Mouse (Mus musculus) embryonic fibroblast, embryonic 13.5 days (primary cell): ENCODE measurements at regions not wholly inside any gene's neighbourhood (a gene's known extent, or its start where the extent isn't known, plus 50 kb on each side); places are given as distances from the start of the nearest gene placed in this dataset.
"Not testable (repeated sequence)": the region's sequence is repeated elsewhere in the genome, so short reads cannot be mapped to it uniquely, and the experiment has no call there.

Source experiments
- H3K27ac ChIP-seq: 2 replicates; pipeline ENCODE4 v1.5.1; 2012; ENCODE audit warnings: low read length, control low read depth, inconsistent platforms; ENCODE audit not compliant: insufficient read depth
- H3K4me1 ChIP-seq: 2 replicates; pipeline ENCODE4 v1.6.1; 2011; ENCODE audit warnings: low read length; ENCODE audit not compliant: control insufficient read depth, insufficient read depth
- H3K4me3 ChIP-seq: 2 replicates; pipeline ENCODE4 v1.5.1; 2011; ENCODE audit warnings: mild to moderate bottlenecking, control low read depth, low read length; ENCODE audit not compliant: insufficient read depth
- CTCF ChIP-seq: IDR thresholded peaks from 2 replicates; pipeline ENCODE4 v1.5.1; 2011; ENCODE audit warnings: mild to moderate bottlenecking, control low read depth, low read length, moderate library complexity, borderline replicate concordance; ENCODE audit not compliant: insufficient read depth
- POLR2A ChIP-seq: IDR thresholded peaks from 2 replicates; pipeline ENCODE4 v1.6.1; 2011; ENCODE audit warnings: low read depth, mild to moderate bottlenecking, control low read depth, low read length, moderate library complexity

- H3K27ac ChIP-seq, result no peak overlapping the region
- H3K4me1 ChIP-seq, result no peaks in the 10 kb centered on the region
- H3K4me3 ChIP-seq, result no peak overlapping the region
- TF ChIP-seq POLR2A, result no peak
- no peak for TF ChIP-seq CTCF
These were observed 210.7 kb upstream of the Ngly1 start for GRCm38 (mm10) chr14:16038336-16038735.

GRCm38 (mm10) chr14:16044466-16044865 lies 204.6 kb upstream of the Ngly1 start:
- TF ChIP-seq POLR2A (no peak), CTCF (no peak)
- Histone ChIP-seq H3K27ac (no peak overlapping the region), H3K4me1 (no peaks in the 10 kb centered on the region), H3K4me3 (no peak overlapping the region)

- not testable (repeated sequence) for H3K4me3 ChIP-seq, H3K27ac ChIP-seq, H3K4me1 ChIP-seq
These were observed 176.5 kb upstream of the Ngly1 start for GRCm38 (mm10) chr14:16072534-16072933.

GRCm38 (mm10) chr14:16074089-16074488 lies 175.0 kb upstream of the Ngly1 start:
- H3K27ac ChIP-seq, result no peak overlapping the region
- H3K4me3 ChIP-seq, result no peak overlapping the region
- TF ChIP-seq CTCF, result no peak
- TF ChIP-seq POLR2A, result no peak

GRCm38 (mm10) chr14:16079096-16079495 lies 170.0 kb upstream of the Ngly1 start:
- H3K4me1 ChIP-seq, result no peaks in the 10 kb centered on the region
- H3K4me3 ChIP-seq, result no peak overlapping the region
- TF ChIP-seq CTCF (no peak), POLR2A (no peak)
- H3K27ac ChIP-seq, result no peak overlapping the region

More at GRCm38 (mm10) chr14:16074089-16074488, 175.0 kb upstream of the Ngly1 start:
- no peaks in the 10 kb centered on the region for H3K4me1 ChIP-seq

GRCm38 (mm10) chr14:16087231-16087630 lies 161.8 kb upstream of the Ngly1 start:
- not testable (repeated sequence) for H3K27ac ChIP-seq, H3K4me1 ChIP-seq, H3K4me3 ChIP-seq

- no peaks in the 10 kb centered on the region for H3K4me1 ChIP-seq
- TF ChIP-seq CTCF (no peak), POLR2A (no peak)
- no peak overlapping the region for H3K4me3 ChIP-seq
- H3K27ac ChIP-seq, result no peak overlapping the region
These were observed 156.5 kb upstream of the Ngly1 start for GRCm38 (mm10) chr14:16092391-16093132.

GRCm38 (mm10) chr14:16093133-16093505 lies 156.0 kb upstream of the Ngly1 start:
- no peaks in the 10 kb centered on the region for H3K4me1 ChIP-seq
- H3K27ac ChIP-seq, result no peak overlapping the region
- no peak for TF ChIP-seq CTCF
- TF ChIP-seq POLR2A, result no peak
- no peak overlapping the region for H3K4me3 ChIP-seq

- no peaks in the 10 kb centered on the region for H3K4me1 ChIP-seq
- TF ChIP-seq POLR2A (no peak), CTCF (no peak)
These were observed 139.7 kb upstream of the Ngly1 start for GRCm38 (mm10) chr14:16109414-16109813.

GRCm38 (mm10) chr14:16132672-16133071 lies 116.4 kb upstream of the Ngly1 start:
- Histone ChIP-seq H3K27ac (no peak overlapping the region), H3K4me1 (no peaks in the 10 kb centered on the region), H3K4me3 (no peak overlapping the region)
- TF ChIP-seq POLR2A (no peak), CTCF (no peak)

More at GRCm38 (mm10) chr14:16109414-16109813, 139.7 kb upstream of the Ngly1 start:
- Histone ChIP-seq H3K4me3 (no peak overlapping the region), H3K27ac (no peak overlapping the region)

- Histone ChIP-seq H3K27ac (no peak overlapping the region), H3K4me3 (no peak overlapping the region), H3K4me1 (no peaks in the 10 kb centered on the region)
- TF ChIP-seq CTCF (no peak), POLR2A (no peak)
These were observed 115.7 kb upstream of the Ngly1 start for GRCm38 (mm10) chr14:16133410-16133809.
